Mouse (Mus musculus) neural tube, embryonic 11.5 days (tissue): Measurements from ENCODE around the gene Dmbx1. TPM values are rescaled to one million over a fixed set of nuclear protein-coding genes. Genes with fewer than 3 reads are reported as not detected.
A peak's percentile ranks its signal among the peaks of the same experiment; 100 is the strongest.

Experiments used
- ATAC-seq: fragments of 200-750 bp; cut with Nextera tagmentation; 2 replicates; pipeline ENCODE4 v1.8.0; 2017; ENCODE audit warnings: moderate number of reproducible peaks, mild to moderate bottlenecking, moderate TSS enrichment, moderate library complexity; ENCODE audit not compliant: insufficient read depth, low FRiP score, low TSS enrichment
- DNase-seq: peaks from one replicate; pipeline ENCODE4 v3.0.0-alpha.2; 2015; ENCODE audit warnings: low spot score
- H3K27ac ChIP-seq: fragments of 300-500 bp; sonication (generic); 2 replicates; pipeline ENCODE4 v1.5.1; 2014; ENCODE audit warnings: low read depth, mild to moderate bottlenecking, low read length
- H3K27me3 ChIP-seq: fragments of 300-500 bp; sonication (generic); 2 replicates; pipeline ENCODE4 v1.6.1; 2014; ENCODE audit warnings: mild to moderate bottlenecking, low read length, mixed read lengths; ENCODE audit not compliant: control insufficient read depth, insufficient read depth
- H3K36me3 ChIP-seq: fragments of 300-500 bp; sonication (generic); 2 replicates; pipeline ENCODE4 v1.6.1; 2014; ENCODE audit warnings: mild to moderate bottlenecking, low read length, moderate library complexity, mixed read lengths; ENCODE audit not compliant: control insufficient read depth, insufficient read depth
- H3K4me1 ChIP-seq: fragments of 300-500 bp; sonication (generic); 2 replicates; pipeline ENCODE4 v1.6.1; 2014; ENCODE audit warnings: low read length, mixed read lengths; ENCODE audit not compliant: control insufficient read depth, insufficient read depth
- H3K4me2 ChIP-seq: fragments of 300-500 bp; sonication (generic); 2 replicates; pipeline ENCODE4 v1.6.1; 2014; ENCODE audit warnings: low read depth, mild to moderate bottlenecking, moderate library complexity
- H3K4me3 ChIP-seq: fragments of 300-500 bp; sonication (generic); 2 replicates; pipeline ENCODE4 v1.5.1; 2014; ENCODE audit warnings: low read depth, low read length
- H3K9ac ChIP-seq: fragments of 300-500 bp; sonication (generic); 2 replicates; pipeline ENCODE4 v1.6.1; 2014; ENCODE audit warnings: mild to moderate bottlenecking, low read length
- H3K9me3 ChIP-seq: fragments of 300-500 bp; sonication (generic); 2 replicates; pipeline ENCODE4 v1.6.1; 2016; ENCODE audit warnings: low read length; ENCODE audit not compliant: control insufficient read depth
- WGBS: fragments of 180-500 bp; shearing (Covaris S2); extraction: QIAGEN DNeasy Blood & Tissue Kit; methylation state at CpG from one replicate; pipeline ENCODE4 v1.1.7; 2014; 5-methylcytosine and 5-hydroxymethylcytosine counted together
- polyA plus RNA-seq: library from polyadenylated mRNA; unstranded; fragments of >200 nt; fragmentation: Nextera tagmentation; extraction: Ambion mirVana; gene quantifications from 2 replicates; pipeline ENCODE4 v1.2.1, GENCODE M21; 2014

Dmbx1 gene
- polyA plus RNA-seq, 1 experiment from 2014 or later = 0.77 TPM

DNA sequence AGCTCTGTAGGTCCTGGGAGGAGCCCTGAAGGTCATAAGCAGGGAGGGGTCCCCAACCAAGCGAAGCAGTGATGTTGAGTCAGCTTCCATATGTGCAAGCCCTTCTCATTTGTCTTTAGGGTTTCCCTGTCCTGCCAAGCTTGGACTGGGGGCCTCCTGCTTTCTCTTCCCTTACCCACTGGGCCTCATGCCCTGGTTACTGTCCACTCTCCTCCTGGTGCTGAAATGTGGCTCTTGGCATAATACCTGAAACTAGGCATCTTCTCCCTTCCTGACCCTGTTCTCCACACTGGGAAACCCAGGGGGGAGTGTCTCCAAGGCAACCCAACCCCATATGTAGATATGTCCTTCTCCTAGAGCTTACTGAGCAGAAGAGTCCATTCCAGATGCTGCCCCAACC lies 52.9 kb downstream of the Dmbx1 start:
- DNase-seq (no peak), ATAC-seq (no peak)
- H3K36me3 ChIP-seq = no peaks in the 10 kb centered on the region
- no peak overlapping the region for H3K9ac ChIP-seq
- no peak overlapping the region for H3K27ac ChIP-seq
- peaks cover 4% of the 10 kb centered on the region for H3K4me1 ChIP-seq
- H3K9me3 ChIP-seq = no peaks in the 10 kb centered on the region
- no peak overlapping the region for H3K4me2 ChIP-seq
- 53% methylated on average over 1 of the region's 1 CpGs for WGBS
- H3K27me3 ChIP-seq = peaks cover 14% of the 10 kb centered on the region
- H3K4me3 ChIP-seq = no peak overlapping the region

DNA sequence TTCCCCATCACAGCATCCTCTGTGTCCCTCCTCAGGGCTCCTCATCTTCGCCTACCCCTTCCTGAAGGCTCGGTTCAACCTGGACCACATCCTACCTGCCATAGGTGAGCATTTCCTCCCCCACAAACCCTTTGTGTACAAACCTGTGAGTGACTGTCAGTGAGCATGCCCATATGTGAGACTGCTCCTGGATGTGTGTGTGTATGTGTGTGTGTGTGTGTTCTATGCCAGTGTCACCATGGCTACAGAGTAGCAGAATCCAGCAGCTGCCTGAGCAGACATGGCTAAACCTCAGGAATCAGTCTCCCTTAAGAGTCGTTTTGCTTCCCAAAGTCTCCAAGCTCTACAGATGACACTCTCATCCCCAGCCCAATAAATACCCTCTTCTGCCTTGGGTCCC lies 53.9 kb downstream of the Dmbx1 start:
- Histone ChIP-seq H3K27ac (no peak overlapping the region), H3K4me3 (no peak overlapping the region), H3K9me3 (no peaks in the 10 kb centered on the region), H3K4me1 (peaks cover 7% of the 10 kb centered on the region), H3K9ac (no peak overlapping the region), H3K36me3 (no peaks in the 10 kb centered on the region), H3K27me3 (peaks cover 5% of the 10 kb centered on the region; the same call in 1 of the 2 replicates), H3K4me2 (no peak overlapping the region)
- DNase-seq (no peak), ATAC-seq (no peak)
- WGBS = 82% methylated on average over 3 of the region's 3 CpGs

DNA sequence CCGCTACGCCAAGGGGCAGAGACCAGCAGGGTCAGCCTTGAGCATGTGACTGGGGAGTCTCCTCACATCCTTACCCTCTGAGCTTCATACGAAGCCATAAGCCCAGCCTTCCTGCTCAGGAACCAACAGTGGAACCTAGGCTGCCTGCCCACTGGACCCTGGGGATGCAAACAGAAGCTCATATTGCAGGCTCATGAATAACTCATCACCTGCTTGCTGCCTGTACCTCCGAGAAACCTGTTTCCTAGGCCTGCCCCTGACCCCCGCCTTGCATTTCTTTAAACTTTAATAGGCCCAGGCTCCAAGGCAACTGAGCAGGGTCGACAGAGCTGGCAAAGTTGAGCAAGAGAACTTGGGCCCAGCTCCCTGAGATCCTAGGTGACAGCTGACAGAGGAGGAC lies 55.7 kb downstream of the Dmbx1 start, which contains the start of gene Kncn:
Gene Kncn, plus strand, starts transcription at position 379 of the 400 bp plus-strand sequence.
- no peak for ATAC-seq
- WGBS = 77% methylated on average over 6 of the region's 6 CpGs
- Histone ChIP-seq H3K36me3 (no peaks in the 10 kb centered on the region), H3K27ac (no peak within 1 kb of the TSS), H3K4me1 (peaks cover 6% of the 10 kb centered on the region; the same call in 1 of the 2 replicates), H3K9ac (no peak within 1 kb of the TSS), H3K4me3 (no peak within 1 kb of the TSS), H3K9me3 (no peaks in the 10 kb centered on the region), H3K4me2 (no peak within 1 kb of the TSS), H3K27me3 (no peaks in the 10 kb centered on the region; the same call in 1 of the 2 replicates)
- DNase-seq = no peak

DNA sequence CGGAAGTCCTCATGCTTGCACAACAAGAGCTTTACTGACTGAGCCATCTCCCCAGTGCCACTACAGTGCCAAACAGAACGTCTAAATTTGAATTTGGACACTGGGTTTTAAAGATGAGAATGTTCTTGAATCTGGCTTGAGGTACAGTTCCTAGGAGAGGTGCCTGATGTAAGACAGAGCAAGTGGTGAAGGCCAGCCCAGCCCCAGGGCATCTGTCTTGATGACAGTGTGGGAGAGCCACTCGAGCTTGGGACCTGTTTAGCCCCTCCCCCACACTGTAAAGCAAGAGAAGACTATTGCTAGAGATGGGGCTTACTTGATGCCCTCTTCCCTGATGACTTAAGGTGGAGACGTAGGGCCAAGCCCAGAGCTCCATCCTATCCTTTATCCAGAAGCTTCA lies 57.5 kb downstream of the Dmbx1 start:
- no peak for DNase-seq
- H3K4me1 ChIP-seq = peaks cover 19% of the 10 kb centered on the region
- WGBS = 67% methylated on average over 4 of the region's 4 CpGs

DNA sequence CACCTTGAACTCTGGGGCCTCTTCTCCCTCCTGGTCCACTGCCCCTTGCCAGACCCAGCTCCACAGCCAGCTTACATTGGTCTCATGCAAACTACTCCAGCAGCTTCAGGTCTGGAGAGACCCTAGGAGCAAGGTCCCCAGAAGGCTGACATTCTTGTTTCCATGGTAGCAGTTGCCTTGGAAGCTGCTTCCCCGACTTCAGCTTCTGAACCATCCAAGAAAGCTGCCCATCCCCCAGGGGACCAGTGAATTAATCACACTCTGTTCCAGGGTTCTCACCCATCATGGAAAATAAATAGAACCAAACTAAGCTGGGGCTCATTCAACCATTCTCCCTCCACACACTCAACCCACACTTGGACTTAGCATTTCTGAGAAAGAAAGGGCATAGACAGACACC lies 58.5 kb downstream of the Dmbx1 start:
- 6% methylated on average over 1 of the region's 1 CpGs for WGBS
- ATAC-seq (peak; percentile 62), DNase-seq (peak; percentile 72)

More for the DNA sequence above, 57.5 kb downstream of the Dmbx1 start:
- Histone ChIP-seq H3K36me3 (no peaks in the 10 kb centered on the region), H3K4me2 (no peak overlapping the region), H3K27ac (no peak overlapping the region), H3K9me3 (no peaks in the 10 kb centered on the region), H3K9ac (no peak overlapping the region), H3K4me3 (no peak overlapping the region), H3K27me3 (no peaks in the 10 kb centered on the region)
- ATAC-seq = no peak

DNA sequence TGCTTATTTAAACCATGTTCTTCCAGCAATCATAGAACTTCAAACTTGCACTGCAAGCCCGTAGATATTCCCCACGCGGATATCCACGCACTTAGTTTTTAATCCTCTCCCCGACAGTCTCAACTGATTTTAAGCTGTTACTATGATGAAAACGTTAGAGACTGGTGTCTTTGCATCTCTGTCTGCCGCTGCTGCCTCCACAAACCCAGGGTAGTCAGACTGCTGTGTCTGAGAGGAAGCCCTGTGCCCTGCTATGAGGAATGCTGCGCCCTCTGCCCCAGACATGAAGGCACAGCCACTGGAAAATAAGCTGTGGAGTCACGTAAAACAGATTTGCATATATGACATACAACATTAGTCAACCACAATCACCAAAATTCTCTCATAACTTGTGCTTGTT lies 60.9 kb downstream of the Dmbx1 start:
- Histone ChIP-seq H3K27ac (no peak overlapping the region), H3K36me3 (no peaks in the 10 kb centered on the region), H3K27me3 (no peaks in the 10 kb centered on the region), H3K4me2 (peak overlapping the region; percentile 33; the same call in 1 of the 2 replicates), H3K4me3 (no peak overlapping the region), H3K9me3 (no peaks in the 10 kb centered on the region), H3K9ac (no peak overlapping the region), H3K4me1 (peaks cover 19% of the 10 kb centered on the region)
- ATAC-seq (no peak), DNase-seq (no peak)
- WGBS = 47% methylated on average over 9 of the region's 9 CpGs

More for the DNA sequence above, 58.5 kb downstream of the Dmbx1 start:
- Histone ChIP-seq H3K9me3 (no peaks in the 10 kb centered on the region), H3K27me3 (no peaks in the 10 kb centered on the region), H3K36me3 (no peaks in the 10 kb centered on the region), H3K27ac (no peak overlapping the region), H3K9ac (no peak overlapping the region), H3K4me1 (peaks cover 19% of the 10 kb centered on the region), H3K4me2 (no peak overlapping the region), H3K4me3 (no peak overlapping the region)

DNA sequence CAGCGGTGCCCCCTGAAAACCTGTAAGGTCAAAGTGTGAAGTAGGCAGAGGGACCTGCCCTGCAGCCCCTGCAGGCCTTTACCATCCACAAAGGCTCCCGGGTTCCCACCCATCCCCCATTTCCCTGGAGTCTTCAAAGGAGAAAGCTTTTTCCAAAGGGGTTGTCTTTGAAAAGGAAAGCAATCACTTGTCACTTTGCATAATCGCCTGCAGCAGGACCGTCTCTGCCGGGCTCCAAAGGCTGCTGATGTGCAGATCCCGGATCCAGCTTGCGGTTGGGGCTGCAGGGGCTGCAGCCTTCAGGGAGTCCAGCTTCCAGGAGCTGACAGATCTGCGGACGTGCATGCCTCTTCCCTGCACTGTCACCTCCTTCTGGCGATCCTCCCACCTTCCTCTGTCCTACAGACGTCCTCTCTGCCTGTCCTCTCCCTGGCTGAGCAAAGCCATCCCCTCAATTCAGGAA lies 61.5 kb downstream of the Dmbx1 start:
- no peak overlapping the region for H3K4me3 ChIP-seq
- DNase-seq (peak; percentile 75), ATAC-seq (peak; percentile 60)
- H3K9ac ChIP-seq = peak overlapping the region; percentile 49
- H3K4me1 ChIP-seq = peaks cover 19% of the 10 kb centered on the region
- H3K27ac ChIP-seq = peak overlapping the region; percentile 76
- H3K27me3 ChIP-seq = no peaks in the 10 kb centered on the region
- WGBS = 2% methylated on average over 11 of the region's 11 CpGs
- no peaks in the 10 kb centered on the region for H3K9me3 ChIP-seq
- no peaks in the 10 kb centered on the region for H3K36me3 ChIP-seq
- peak overlapping the region; percentile 33 for H3K4me2 ChIP-seq

DNA sequence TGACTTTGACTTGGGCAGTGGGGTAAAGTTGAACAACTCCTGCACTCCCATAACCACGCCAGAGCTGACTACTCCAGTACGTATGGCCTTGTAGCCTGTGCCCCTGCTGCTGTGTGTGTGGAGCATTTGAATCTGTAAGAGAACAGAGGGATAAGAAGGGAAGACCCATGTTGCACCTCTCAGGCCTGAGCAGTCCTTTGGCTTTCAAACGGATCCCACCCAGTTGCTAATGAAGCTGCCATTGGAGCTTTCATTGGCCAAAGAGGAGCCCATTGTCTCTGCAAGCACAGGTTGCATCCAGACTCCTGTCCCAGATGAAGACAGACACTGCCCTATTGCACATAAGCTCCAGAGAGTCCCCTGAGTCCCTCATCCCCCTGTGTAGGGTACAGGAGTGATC lies 66.5 kb downstream of the Dmbx1 start:
- WGBS = 76% methylated on average over 3 of the region's 3 CpGs
- Histone ChIP-seq H3K4me2 (no peak overlapping the region), H3K27ac (no peak overlapping the region), H3K4me1 (peaks cover 6% of the 10 kb centered on the region), H3K4me3 (no peak overlapping the region), H3K9ac (no peak overlapping the region), H3K36me3 (no peaks in the 10 kb centered on the region), H3K9me3 (no peaks in the 10 kb centered on the region), H3K27me3 (no peaks in the 10 kb centered on the region)
- DNase-seq (no peak), ATAC-seq (no peak)

DNA sequence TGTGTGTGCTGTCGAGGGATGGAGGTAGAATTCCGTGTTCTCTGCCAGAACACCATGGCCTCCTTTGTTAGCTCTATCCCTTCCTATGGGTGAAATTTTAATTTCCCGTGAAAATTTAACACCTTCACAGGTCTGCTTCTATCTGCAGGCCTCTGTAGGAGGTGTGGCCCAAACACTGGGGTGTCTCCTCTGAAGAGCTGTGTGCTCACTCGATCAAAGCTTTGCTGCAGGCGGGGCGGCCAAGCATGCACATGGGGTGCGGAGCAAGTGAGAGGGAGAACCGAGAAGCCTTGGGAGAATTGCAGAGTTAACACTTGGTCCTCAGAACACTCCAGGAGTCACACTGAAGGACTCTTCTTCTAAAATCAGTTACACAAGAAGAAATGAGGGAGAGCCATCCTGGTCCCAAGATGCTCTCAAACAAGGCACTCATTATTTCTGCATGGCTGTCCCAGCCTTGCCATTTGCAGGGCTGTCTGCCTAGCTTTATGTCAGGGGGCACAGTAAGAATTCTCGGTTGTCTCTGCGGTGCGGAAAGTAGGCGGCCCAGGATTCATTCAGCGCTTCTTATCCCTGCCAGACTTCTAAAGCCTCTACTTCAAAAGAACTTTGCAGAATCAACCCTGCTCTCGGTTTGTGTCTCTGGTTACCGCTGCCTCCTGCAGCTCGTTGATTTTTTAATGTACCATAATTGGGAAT lies 70.1 kb downstream of the Dmbx1 start:
- no peak overlapping the region for H3K4me3 ChIP-seq
- H3K9me3 ChIP-seq = no peaks in the 10 kb centered on the region
- no peak; the same call in 1 of the 2 replicates for ATAC-seq
- no peaks in the 10 kb centered on the region; the same call in 1 of the 2 replicates for H3K36me3 ChIP-seq
- H3K4me2 ChIP-seq = no peak overlapping the region
- no peaks in the 10 kb centered on the region; the same call in 1 of the 2 replicates for H3K4me1 ChIP-seq
- WGBS = 17% methylated on average over 16 of the region's 16 CpGs
- no peak overlapping the region for H3K9ac ChIP-seq
- H3K27ac ChIP-seq = no peak overlapping the region
- H3K27me3 ChIP-seq = no peaks in the 10 kb centered on the region
- no peak for DNase-seq
